Mouse (Mus musculus) erythroblast, embryonic 14.5 days (primary cell): Measurements from ENCODE around the gene Gab2. TPM values are rescaled to one million over a fixed set of nuclear protein-coding genes. Genes with fewer than 3 reads are reported as not detected.

Experiments
- H3K27me3 ChIP-seq: 2 replicates; pipeline ENCODE4 v1.6.1; 2012; ENCODE audit warnings: inconsistent platforms; ENCODE audit not compliant: control insufficient read depth
- H3K36me3 ChIP-seq: 2 replicates; pipeline ENCODE4 v1.6.1; 2012; ENCODE audit warnings: mild to moderate bottlenecking, inconsistent platforms; ENCODE audit not compliant: control insufficient read depth
- H3K4me1 ChIP-seq: 2 replicates; pipeline ENCODE4 v1.6.1; 2012; ENCODE audit warnings: inconsistent platforms; ENCODE audit not compliant: control insufficient read depth
- H3K4me3 ChIP-seq: replicated peaks from 2 replicates; pipeline ENCODE3; 2012; ENCODE audit warnings: moderate library complexity, mild to moderate bottlenecking, inconsistent platforms
- H3K9me3 ChIP-seq: 2 replicates; pipeline ENCODE4 v1.6.1; 2012; ENCODE audit warnings: low read length, inconsistent platforms, mixed read lengths; ENCODE audit not compliant: control insufficient read depth
- GATA1 ChIP-seq: IDR thresholded peaks from 2 replicates; pipeline ENCODE4 v1.6.1; 2012; ENCODE audit warnings: low read length, inconsistent platforms, mixed read lengths
- TAL1 ChIP-seq: IDR thresholded peaks from 3 replicates; pipeline ENCODE4 v1.6.1; 2012; ENCODE audit warnings: low read length, inconsistent platforms, mixed read lengths
- polyA plus RNA-seq: library from polyadenylated mRNA; stranded (reverse); fragments of >175 nt; gene quantifications from 2 replicates; pipeline ENCODE4 v1.2.3, GENCODE M21; 2012

The Gab2 gene
- polyA plus RNA-seq, 1 experiment, result 0.03 TPM

GRCm38 (mm10) chr7:97076977-97077376 is 4.4 kb upstream of the Gab2 start:
- Histone ChIP-seq H3K4me1 (peaks cover 14% of the 10 kb centered on the region), H3K9me3 (no peaks in the 10 kb centered on the region), H3K36me3 (no peaks in the 10 kb centered on the region), H3K4me3 (no peak overlapping the region), H3K27me3 (no peaks in the 10 kb centered on the region)
- TF ChIP-seq GATA1, result no peak
- TF ChIP-seq TAL1, result no peak

GRCm38 (mm10) chr7:97078685-97079084 is 2.7 kb upstream of the Gab2 start:
- Histone ChIP-seq H3K9me3 (no peaks in the 10 kb centered on the region), H3K27me3 (no peaks in the 10 kb centered on the region), H3K4me1 (peaks cover 26% of the 10 kb centered on the region), H3K36me3 (no peaks in the 10 kb centered on the region), H3K4me3 (no peak overlapping the region)
- TF ChIP-seq GATA1 (no peak), TAL1 (no peak)

GRCm38 (mm10) chr7:97079145-97079544 is 2.2 kb upstream of the Gab2 start:
- Histone ChIP-seq H3K4me3 (no peak overlapping the region), H3K36me3 (no peaks in the 10 kb centered on the region), H3K27me3 (no peaks in the 10 kb centered on the region), H3K4me1 (peaks cover 28% of the 10 kb centered on the region), H3K9me3 (no peaks in the 10 kb centered on the region)
- TF ChIP-seq TAL1 (no peak), GATA1 (no peak)

GRCm38 (mm10) chr7:97079651-97080365 is 1.6 kb upstream of the Gab2 start:
- H3K4me3 ChIP-seq, result no peak overlapping the region
- no peaks in the 10 kb centered on the region for H3K36me3 ChIP-seq
- H3K4me1 ChIP-seq, result peaks cover 30% of the 10 kb centered on the region
- H3K27me3 ChIP-seq, result no peaks in the 10 kb centered on the region
- no peaks in the 10 kb centered on the region for H3K9me3 ChIP-seq
- TF ChIP-seq TAL1 (no peak), GATA1 (no peak)

GRCm38 (mm10) chr7:97080621-97081241 is 655 bp upstream of the Gab2 start:
- H3K27me3 ChIP-seq, result no peaks in the 10 kb centered on the region
- peak overlapping the region; percentile 82 for H3K4me3 ChIP-seq
- H3K36me3 ChIP-seq, result no peaks in the 10 kb centered on the region
- no peaks in the 10 kb centered on the region for H3K9me3 ChIP-seq
- TF ChIP-seq GATA1, result no peak
- TF ChIP-seq TAL1, result no peak
- peaks cover 30% of the 10 kb centered on the region for H3K4me1 ChIP-seq

- TF ChIP-seq GATA1 (no peak), TAL1 (no peak)
- H3K9me3 ChIP-seq, result no peaks in the 10 kb centered on the region
- no peaks in the 10 kb centered on the region for H3K36me3 ChIP-seq
- H3K4me3 ChIP-seq, result peak overlapping the region; percentile 82
- H3K4me1 ChIP-seq, result peaks cover 32% of the 10 kb centered on the region
- no peaks in the 10 kb centered on the region for H3K27me3 ChIP-seq
These were observed 503 bp downstream of the Gab2 start for GRCm38 (mm10) chr7:97081959-97082218.

GRCm38 (mm10) chr7:97082219-97083101 is 1.1 kb downstream of the Gab2 start:
- H3K9me3 ChIP-seq, result no peaks in the 10 kb centered on the region
- no peaks in the 10 kb centered on the region for H3K27me3 ChIP-seq
- peak overlapping the region; percentile 82 for H3K4me3 ChIP-seq
- H3K36me3 ChIP-seq, result no peaks in the 10 kb centered on the region
- H3K4me1 ChIP-seq, result peaks cover 32% of the 10 kb centered on the region
- TF ChIP-seq GATA1 (no peak), TAL1 (no peak)

- no peak overlapping the region for H3K4me3 ChIP-seq
- TF ChIP-seq TAL1 (no peak), GATA1 (no peak)
- H3K9me3 ChIP-seq, result no peaks in the 10 kb centered on the region
- no peaks in the 10 kb centered on the region for H3K27me3 ChIP-seq
- H3K36me3 ChIP-seq, result no peaks in the 10 kb centered on the region
- H3K4me1 ChIP-seq, result peaks cover 32% of the 10 kb centered on the region
These were observed 2.2 kb downstream of the Gab2 start for GRCm38 (mm10) chr7:97083579-97083978.

GRCm38 (mm10) chr7:97084181-97084580 is 2.8 kb downstream of the Gab2 start:
- Histone ChIP-seq H3K4me3 (no peak overlapping the region), H3K27me3 (no peaks in the 10 kb centered on the region), H3K36me3 (no peaks in the 10 kb centered on the region), H3K9me3 (no peaks in the 10 kb centered on the region), H3K4me1 (peaks cover 31% of the 10 kb centered on the region)
- TF ChIP-seq TAL1 (no peak), GATA1 (no peak)
